Mouse (Mus musculus): Measurements from ENCODE around the gene Psmc3ip. TPM values are rescaled to one million over a fixed set of nuclear protein-coding genes. Genes with fewer than 3 reads are reported as not detected.

The Psmc3ip gene
- total RNA-seq, 1 experiment from 2014 or later: 60.5 TPM

Other genes with a start within 250 kb of the Psmc3ip start
- gene Stat5b, start 244.7 kb downstream of the Psmc3ip start, total RNA-seq (2017): 58.8 and 66.2 TPM in 2 replicates
- 48.2 and 54.6 TPM in 2 replicates for gene Stat5a, start 236.1 kb downstream of the Psmc3ip start, total RNA-seq (2017)
- 108 and 135 TPM in 2 replicates for gene Stat3, start 155.9 kb downstream of the Psmc3ip start, total RNA-seq (2017)
- 9.8 and 13.4 TPM in 2 replicates for gene Cavin1, start 124.5 kb downstream of the Psmc3ip start, total RNA-seq (2017)
- gene Atp6v0a1, start 86.0 kb downstream of the Psmc3ip start, total RNA-seq (2017): 7.5 and 32.6 TPM in 2 replicates
- 16.4 and 20.6 TPM in 2 replicates for gene Naglu, start 25.4 kb downstream of the Psmc3ip start, total RNA-seq (2017)
- gene Hsd17b1, start 17.0 kb downstream of the Psmc3ip start, total RNA-seq (2017): not detected in 2 replicates
- gene Coasy, start 12.9 kb downstream of the Psmc3ip start, total RNA-seq (2017): 20.0 and 21.7 TPM in 2 replicates
- 36.5 and 57.0 TPM in 2 replicates for gene Mlx, start 8.2 kb downstream of the Psmc3ip start, total RNA-seq (2017)
- gene Retreg3, start 24.5 kb upstream of the Psmc3ip start, total RNA-seq (2017): 30.9 and 38.8 TPM in 2 replicates
- gene Tubg1, start 24.5 kb upstream of the Psmc3ip start, total RNA-seq (2017): 30.0 and 47.4 TPM in 2 replicates
- not detected in 2 replicates for gene Tubg2, start 60.5 kb upstream of the Psmc3ip start, total RNA-seq (2017)
- gene Cntnap1, start 75.1 kb upstream of the Psmc3ip start, total RNA-seq (2017): 0.31 TPM in 1 of 2 replicates, not detected in the other
- gene Plekhh3, start 75.9 kb upstream of the Psmc3ip start, total RNA-seq (2017): 0.50 TPM in 1 of 2 replicates, not detected in the other
- gene Ccr10, start 80.0 kb upstream of the Psmc3ip start, total RNA-seq (2017): not detected in 2 replicates
- gene Ezh1, start 131.0 kb upstream of the Psmc3ip start, total RNA-seq (2017): 38.1 and 45.0 TPM in 2 replicates
- 6.9 TPM in 1 of 2 replicates, not detected in the other for gene Ramp2, start 150.6 kb upstream of the Psmc3ip start, total RNA-seq (2017)
- 55.0 and 59.3 TPM in 2 replicates for gene Vps25, start 158.3 kb upstream of the Psmc3ip start, total RNA-seq (2017)
- 0.63 TPM in 1 of 2 replicates, not detected in the other for gene Wnk4, start 165.1 kb upstream of the Psmc3ip start, total RNA-seq (2017)
- gene Cntd1, start 183.6 kb upstream of the Psmc3ip start, total RNA-seq (2017): 1.3 and 2.4 TPM in 2 replicates
- 24.6 and 33.0 TPM in 2 replicates for gene Coa3, start 183.7 kb upstream of the Psmc3ip start, total RNA-seq (2017)
- gene Becn1, start 206.8 kb upstream of the Psmc3ip start, total RNA-seq (2017): 139 and 177 TPM in 2 replicates
- gene Psme3, start 220.8 kb upstream of the Psmc3ip start, total RNA-seq (2017): 101 and 128 TPM in 2 replicates
- 1.1 and 2.6 TPM in 2 replicates for gene Aoc2, start 229.6 kb upstream of the Psmc3ip start, total RNA-seq (2017)
- gene Aoc3, start 235.2 kb upstream of the Psmc3ip start, total RNA-seq (2017): 0.10 TPM in 1 of 2 replicates, not detected in the other

All from hematopoietic stem cell, adult 5-6 weeks (primary cell).